Mouse (Mus musculus) layer of hippocampus, adult 9-11 months (tissue): Measurements from ENCODE around the gene Aar2.

Experiments
- DNase-seq: peaks from one replicate; pipeline ENCODE4 v3.0.0; 2022

Aar2 gene

DNA sequence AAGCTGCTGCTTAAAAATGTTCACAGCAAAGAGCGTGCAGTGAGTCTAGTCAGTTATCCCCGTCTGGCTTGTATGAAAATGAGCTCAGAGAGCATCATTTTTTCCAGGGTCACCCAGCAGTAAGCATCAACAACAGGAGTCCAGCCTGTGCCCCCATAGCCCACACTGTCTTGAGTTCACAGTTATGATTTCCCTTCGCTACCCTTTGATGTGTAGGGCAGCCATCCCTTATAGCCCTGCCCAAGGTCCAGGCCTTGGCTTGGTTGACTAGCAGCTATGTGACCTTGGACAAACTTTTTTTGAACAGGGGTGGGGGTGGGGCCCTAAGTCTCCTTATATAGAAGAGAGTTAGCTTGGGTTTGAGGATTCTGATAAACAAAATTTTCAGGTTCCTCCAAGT lies 21.9 kb downstream of the Aar2 start:
- DNase-seq = no peak

DNA sequence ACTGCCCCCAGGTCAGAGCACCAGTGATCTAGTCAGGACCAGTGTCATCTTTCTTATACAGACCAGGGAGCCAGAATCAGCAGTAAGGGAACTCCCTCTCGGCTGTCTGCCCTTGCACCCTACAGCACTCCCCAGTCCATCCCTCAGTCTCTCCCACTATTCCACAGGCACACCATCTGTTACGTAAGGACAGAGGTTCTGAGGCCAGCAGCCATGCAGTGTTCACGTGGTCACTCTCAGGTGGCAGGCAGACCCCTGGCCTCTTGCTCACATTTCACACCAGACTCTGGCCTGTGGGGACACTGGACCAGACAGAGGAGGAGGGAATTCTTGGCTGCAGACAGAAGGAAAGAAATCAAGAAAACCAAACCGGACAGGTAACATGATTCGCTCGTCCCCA lies 24.1 kb downstream of the Aar2 start:
- DNase-seq = no peak

DNA sequence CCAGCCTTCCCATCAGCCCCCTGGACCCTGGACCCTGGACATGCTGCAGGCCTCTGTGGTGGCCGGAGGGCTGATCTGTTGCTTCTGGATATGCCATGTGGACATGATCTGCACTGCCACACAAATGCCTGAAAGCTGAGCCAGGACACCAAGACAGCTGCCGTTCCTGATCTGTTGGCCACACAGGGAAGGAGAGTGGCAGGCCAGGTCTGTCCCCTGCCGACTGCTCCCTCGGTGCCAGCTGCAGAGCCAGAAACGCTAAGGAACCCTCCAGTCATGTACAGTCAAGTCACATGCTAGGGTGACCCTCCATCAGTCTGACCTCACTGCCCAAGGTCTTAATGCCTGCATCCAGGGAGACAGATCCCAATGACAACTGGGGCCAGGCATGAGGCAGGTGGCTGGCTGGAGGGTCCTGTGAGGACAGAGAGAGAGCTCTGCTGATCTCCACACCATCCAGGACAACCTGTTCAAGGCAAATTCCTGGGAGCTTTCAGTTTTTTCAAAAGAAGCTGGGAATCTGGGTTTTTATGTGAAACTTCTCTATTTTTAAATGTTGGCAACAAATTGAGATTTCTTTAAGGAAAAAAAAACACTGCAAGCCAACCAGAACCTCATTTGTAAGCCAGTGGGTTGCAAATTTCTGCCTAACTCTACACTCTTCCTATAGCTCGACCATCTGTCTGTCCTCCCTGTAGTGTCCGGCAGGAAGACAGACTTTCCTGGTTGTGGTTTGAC lies 29.6 kb downstream of the Aar2 start:
- DNase-seq = no peak

DNA sequence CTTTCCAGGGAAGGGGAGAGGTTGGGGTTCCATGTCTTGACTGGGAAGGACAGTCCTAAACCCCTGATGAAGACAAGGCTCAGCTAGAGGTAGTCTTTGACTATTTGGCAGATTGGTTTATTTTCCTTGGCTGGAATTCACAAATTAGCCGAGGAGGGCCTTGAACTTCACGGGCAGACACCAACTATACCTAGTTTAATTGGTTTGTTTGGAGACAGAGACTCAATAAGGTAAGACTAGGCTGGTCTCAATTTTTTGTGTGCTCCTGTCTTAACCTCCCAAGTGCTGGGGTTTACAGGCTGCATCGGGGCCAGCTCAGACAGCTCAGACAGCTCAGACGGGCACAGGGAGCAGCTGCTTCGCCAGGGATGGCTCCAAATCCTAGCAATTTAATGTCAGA lies 33.1 kb downstream of the Aar2 start:
- no peak for DNase-seq

DNA sequence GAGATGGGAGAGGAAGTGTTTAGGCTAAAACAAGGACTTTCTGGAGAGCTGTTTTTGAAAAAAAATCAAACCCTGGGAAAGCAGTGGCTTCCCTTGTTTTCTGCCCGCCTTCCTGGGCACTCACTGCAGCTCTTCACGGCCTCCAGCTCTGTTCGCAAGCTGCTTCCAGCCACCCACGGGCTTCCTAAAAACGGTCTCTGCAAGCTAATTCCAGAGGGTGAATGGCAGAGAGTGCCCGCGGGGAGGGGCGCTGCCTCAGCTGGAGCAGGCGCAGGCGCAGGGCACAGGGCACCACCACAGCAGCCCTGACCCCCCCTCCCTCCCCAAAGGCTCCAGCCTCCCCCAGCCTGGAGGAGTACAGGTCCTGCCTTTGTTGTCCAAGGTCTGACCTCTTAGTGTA lies 33.9 kb downstream of the Aar2 start:
- DNase-seq = peak; percentile 88

DNA sequence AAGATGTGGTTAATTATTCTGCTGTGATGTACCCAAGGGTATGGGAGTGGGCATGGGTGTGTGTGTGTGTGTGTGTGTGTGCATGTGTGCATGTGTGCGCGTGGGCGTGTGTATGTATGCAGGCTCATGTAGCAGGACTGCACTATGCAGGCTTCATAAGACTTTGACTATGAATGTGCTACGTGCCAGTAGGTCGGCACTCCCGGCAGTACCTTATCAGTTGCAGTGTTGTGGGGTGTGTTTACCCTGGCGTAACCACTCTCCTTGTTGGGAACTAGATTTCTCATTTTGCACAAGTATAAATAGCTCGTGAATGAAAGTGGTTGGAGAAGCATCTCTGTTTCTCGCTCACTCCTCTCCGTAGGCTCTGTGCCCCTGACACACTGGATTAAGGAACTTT lies 35.5 kb downstream of the Aar2 start:
- DNase-seq = no peak

DNA sequence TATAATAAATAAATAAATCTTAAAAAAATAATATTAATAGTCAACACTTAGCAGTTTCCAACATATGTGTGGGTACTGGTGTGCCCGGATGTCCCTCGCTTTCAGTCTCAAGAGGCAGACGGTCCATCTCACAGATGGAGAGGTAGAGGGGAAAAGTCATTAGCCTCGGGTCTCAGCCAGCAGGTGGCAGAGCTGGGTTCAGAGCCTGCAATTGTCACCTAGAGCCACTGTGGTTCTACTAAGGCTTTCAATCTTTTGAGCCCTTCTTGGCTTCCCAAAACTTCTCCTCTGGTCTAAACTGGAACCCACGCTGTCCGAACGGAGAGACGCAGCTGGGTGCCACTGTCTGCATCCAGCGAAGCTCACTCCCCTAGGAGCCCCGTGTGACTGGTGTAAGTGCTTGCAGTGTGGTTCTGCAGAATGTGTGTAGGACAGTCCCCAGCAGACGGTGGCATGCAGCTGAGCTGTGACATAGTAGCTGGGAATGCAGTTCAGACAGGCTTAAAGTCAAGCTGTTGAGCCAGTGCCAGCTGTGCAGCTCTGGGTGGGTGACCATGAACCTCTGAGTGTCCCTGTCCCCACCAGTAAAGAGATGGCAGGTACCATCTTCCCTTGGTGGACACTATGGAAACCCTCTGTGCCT lies 36.9 kb downstream of the Aar2 start:
- DNase-seq = no peak

DNA sequence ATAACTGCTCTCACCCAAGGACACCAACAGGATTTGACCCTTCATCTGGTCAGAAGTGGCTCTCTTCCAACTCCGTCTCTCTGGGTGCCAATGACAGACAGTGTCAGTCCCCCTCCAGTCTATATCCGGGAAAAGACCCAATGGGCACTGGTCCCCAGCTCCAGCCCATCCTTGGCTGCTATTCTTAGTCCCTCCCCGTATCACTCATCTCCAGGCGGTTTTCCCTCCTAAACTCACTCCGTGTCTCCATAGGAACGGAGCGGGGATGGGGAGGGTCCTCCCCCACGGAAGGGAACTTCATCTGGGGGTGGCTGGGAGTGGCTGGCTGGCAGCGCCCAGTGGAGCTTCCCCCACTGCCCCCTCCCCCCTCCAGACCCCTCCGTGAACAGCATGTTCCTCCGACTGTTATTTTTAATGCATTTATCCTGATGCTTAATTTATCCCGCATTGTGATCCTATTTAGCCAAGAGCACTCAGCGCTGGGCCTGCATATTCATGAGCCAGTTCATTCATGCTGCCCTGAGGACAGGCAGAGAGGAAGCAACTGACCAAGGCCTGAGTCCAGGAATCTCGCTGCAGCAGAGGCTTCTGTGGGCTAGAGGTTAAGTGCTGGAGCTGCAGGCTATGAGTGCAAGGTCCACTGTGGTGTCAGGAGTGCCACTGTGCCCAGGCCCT lies 37.5 kb downstream of the Aar2 start:
- DNase-seq = peak; percentile 53

DNA sequence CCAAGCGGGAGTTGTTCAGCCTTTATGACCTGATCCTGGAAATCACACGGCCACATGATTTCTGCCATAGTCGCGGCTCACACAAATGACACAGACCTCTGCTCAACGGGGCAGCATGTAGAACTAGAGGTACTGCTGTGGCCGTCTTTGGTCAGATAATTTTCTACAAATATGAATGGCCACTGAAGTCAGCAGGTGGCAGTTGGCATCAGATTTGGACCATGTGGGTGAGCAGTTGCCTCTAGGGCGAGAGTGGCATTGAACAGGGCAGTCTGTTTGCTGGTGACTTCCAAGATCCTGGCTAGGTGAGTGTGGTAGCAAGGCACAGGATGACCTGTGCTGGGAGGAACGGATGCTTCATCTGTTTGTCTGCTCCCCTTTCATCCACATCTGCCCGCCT lies 42.1 kb downstream of the Aar2 start:
- no peak for DNase-seq

DNA sequence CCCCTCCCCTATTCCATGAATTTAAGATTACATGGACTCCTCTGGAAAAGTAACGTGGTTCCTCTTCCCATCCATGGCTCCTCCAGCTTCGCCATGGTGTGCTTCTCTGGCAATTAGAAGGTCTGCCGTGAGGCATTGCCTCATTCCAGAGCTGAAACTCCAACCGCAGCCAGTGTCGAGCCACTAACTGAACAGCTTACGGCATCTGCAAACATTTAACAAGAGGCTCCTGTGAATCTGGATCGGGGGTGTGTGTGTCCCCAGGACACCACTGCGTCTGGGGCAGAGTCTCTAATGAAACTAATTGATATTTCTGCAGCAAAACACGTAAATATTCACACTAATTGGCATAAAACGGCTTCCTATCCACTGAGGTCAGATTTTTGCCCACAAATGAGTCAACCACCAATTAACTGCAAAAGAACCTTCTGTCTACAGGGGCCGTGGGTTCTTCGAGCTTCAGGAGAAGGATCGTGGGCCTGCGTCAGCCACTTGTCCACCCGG lies 47.7 kb downstream of the Aar2 start:
- DNase-seq = no peak

DNA sequence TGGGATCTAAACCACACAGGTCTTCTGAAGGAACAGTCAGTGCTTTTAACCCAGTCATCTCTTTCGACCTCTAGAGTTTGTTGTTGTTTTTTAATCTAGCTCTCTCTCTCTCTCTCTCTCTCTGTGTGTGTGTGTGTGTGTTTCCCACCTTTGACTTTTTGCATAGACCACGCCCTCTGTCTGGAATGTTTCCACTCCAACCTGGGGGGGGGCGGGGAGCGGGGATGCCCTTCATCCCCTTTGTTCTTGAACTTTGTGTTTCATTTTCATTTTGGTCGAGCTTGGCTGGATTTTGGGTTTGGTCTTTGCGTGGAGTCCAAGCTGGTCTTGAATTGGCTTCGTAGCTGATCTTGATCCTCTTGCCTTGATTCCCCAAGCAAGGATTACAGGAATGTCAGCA lies 55.2 kb downstream of the Aar2 start:
- DNase-seq = no peak

DNA sequence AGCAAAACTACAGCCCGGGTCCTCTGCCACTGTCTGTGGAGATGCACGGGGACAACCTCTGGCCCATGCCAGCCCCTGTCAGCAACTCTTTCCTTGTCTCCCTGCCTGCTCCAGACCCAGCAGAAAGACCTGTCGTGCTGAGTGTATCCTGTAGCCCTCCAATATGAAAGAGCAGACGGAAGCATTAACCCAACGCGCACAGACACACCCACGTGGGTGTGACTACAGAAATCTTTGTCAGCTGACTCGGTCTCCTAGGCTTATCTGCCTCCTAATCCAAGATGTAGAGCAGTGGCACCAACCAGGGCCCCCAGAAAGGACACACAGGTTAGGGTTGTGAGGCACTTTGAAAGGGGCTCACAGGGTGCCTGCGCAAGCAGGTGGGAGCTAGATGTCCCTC lies 56.3 kb downstream of the Aar2 start:
- DNase-seq = no peak

DNA sequence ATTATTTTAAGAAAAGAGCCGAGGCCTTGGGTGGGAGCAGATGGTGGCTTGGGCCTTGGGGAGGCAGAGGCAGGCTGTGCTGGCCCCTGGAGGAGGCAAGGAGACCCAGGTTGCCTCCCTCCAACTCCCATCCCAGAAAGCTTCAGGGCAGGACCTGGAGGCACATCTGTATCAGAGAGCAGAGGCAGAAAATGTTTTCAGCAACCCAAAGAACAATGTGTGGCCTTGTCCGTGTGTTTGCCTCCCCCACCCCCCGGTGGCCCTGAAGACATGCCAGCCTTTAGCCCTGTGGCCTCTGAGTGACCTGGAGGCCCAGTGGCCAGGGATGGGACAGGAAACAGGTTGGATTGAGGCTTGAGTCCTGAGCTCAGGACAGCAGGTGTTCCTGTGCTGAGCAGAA lies 57.8 kb downstream of the Aar2 start:
- DNase-seq = no peak

DNA sequence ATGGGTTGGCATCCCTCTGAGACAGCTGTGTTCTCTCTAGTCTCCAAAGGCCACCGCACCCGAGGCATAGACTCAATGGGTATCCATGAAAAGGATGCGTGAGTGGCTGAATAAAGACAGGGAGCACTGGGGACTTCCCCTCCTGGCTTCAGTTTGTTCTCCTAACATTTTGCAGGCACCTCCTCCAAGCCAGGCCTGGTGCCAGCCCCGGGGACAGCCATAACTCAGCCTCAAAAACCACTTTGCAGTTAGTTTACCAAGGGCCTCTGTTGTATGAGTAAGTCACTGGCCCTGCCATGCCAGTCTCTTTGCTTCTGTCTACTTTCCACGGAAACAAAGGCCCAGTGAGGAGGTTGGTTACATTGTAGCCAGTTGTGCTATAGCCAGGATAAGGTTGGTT lies 58.6 kb downstream of the Aar2 start:
- no peak for DNase-seq

DNA sequence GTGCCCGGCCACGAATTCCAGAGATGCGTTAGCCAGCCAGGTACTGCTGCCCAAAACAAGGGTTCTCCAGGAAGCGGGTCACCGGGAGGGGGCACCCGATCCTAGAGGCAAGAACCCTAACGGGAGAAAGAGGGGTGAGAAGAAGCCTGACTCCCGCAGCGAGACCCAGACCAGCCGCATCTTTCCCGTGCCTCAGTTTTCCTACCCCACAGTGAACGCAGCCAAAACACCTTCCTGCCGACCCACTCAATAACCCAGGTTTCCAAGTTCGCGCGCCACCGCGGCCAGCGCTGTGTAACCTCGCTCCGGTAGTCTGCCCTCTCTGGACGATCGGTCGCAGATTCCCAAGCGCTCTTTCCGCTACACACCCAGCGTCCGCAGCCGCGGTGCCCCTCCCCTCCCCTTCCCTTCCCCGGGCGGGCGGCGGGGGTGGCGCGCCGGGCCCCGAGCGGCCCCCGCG lies 65.7 kb downstream of the Aar2 start:
- DNase-seq = peak; percentile 67

DNA sequence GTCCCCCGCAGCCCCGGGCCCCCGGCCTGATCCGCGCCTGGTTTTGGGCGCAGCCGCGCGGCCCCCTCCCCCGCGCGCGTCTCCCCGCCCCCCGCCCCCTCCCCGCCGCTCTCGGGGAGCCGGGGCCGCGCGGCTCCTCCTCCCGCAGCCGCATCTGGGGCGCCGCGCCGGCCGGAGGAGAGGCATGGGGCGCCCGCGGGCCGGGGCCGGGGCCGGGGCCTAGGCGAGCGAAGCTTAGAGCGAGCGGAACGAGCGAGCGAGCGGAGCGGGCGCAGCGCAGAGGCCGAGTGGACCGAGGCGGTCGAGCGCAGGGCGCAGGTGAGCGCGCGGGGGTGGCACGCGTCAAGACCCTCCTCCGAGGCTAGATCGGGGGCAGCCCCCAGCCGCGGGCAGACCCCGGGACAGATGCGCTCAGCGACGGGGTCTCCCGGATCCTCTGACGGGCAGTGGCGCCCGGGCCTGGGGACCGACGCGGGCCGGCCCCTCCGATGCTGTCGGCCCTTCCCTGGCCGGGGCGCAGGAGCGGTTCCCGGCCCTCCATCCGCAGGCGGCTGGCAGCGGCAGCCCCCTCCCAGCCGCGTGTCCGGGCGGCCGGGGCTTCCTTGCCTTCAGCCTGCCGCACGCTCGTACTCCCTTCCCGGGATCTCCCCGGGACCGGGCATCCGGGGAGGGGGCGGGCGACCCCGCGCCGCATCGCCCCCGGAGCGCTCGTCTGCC lies 66.3 kb downstream of the Aar2 start, which contains the start of gene Dlgap4:
Gene Dlgap4, plus strand, starts transcription at position 165 of the 717 bp plus-strand sequence.
- no peak for DNase-seq

DNA sequence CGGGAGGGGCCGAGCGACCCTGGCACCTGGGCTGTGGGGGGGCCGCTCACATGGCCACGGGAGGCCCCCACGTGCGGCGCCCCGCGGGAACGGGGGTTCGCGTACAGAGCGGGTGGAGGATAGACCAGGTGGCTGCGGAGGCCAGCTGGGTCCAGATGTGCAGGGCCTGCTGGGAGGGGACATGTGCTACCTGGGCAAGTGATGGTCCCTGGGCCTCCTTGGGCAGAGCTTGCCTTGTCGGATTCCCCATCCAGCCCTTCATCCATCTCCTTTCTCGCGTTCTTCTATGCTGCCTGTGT lies 66.8 kb downstream of the Aar2 start:
- no peak for DNase-seq

DNA sequence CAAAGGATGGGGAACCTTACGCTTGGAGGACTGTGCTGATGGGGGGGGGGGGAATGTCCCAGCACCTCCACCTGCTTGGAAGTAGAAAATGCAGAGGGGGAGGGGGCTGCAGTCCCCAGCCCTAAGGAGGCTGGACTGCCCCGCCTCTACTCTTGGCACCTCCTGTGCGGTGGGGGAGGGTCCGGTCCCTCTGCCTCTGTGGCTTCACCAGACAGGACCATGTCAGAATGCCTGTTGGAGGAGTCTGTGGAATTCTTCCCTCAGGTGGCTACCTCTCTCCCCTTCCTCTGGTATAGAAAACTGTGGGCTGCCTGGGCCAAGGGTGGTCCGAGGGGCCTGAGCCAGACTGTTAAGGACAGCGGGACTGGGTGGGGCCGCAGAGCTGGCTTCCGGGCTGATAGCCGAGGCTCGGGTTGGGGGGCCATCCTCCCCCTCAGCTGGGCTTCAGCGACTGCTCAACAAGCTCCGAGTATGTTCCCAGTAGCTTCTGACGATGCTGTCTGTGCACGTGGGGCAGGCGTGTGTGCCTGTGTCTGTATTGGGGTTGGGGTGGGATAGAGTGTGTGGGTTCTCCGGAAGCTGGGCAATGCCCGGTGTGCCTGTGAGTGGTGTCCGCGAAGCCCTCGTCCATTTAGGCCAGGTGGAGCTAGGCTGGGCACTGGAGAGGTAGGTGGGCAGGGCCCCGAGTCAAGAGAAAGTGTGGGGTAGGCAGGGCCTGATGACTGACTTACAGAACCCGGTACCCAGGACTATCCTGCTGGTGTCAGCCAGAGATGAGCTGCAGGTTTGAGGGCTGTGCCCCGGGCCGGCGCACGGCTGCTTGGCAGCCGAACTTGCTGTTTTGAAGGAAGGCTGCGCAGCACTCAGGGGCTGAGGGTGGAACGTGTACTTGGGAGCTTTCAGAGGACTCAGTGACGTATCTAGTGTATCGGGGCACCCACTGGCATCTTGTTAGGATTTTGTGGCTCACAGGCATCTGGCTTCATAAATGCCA lies 67.6 kb downstream of the Aar2 start:
- DNase-seq = no peak

DNA sequence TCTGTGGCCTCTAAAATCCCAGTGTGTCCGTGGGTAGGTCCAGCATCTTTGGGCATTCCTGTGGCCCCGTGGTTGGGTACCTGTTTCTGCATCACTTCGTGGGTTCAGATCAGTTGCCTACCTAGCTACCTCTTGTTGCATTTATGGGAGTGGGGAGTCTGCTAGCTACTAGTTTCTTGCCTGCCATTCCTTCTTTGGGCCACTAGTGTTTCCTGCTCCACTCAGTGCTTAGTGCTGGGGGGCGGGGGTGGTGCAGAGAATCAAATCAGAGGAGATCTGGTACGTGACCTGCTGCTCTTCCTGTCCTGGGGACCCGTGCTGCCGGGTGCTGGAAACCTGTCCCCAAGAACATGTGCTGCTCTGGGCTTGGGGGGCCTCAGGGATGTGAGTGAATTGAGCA lies 69.1 kb downstream of the Aar2 start:
- DNase-seq = no peak

DNA sequence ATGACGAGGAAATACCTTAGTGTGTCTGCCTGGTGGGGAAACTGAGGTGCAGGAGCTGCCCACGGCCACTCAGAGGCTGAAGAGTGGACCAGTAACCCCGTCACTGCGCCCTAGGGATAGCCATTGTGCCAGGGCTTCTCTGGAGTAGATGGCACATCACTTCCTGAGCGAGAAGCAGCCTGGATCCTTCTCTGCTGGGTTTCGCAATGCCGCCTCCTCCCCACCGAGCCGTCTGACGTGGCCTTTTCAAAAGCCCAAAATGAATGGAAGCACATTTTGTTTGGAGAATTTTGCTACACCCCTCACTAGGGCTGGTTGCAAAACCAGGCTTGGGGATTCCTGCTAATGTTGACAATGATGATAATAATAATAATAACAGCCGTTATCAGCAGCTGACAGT lies 70.2 kb downstream of the Aar2 start:
- DNase-seq = peak; percentile 74
